8 mouse cellular contexts compared by ENCODE assay signal in the genomic region with DNA sequence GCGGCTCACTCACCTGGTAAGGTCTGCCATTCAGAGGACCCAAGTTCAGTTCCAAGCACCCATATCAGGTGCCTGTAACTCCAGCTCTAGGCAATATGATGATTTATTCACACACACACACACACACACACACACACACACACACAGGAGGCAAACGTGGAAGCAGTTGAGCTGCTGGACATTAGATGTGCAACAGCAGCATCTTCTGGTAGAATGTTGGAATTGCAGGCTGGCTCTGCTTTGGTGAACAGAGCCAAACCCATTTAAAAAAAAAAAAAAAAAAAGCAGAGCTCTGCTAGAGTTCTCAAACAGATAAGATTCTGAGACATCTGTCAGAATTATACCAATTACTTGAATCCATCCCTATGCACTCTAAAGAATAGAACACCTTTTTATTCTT. TPM values are rescaled to one million over a fixed set of nuclear protein-coding genes. Genes with fewer than 3 reads are reported as not detected.
DNase-seq lines count a peak whose midpoint lies in the region; ATAC-seq lines count a peak whose summit lies in the region.

No protein-coding gene starts in this region.

- no peak for ATAC-seq in midbrain, embryonic 16.5 days
- peak; percentile 38; the same call in 1 of the 2 replicates for ATAC-seq in forebrain, embryonic 13.5 days
- peak; percentile 70 for ATAC-seq in monocyte, adult 5-6 weeks (replicated peaks; ENCODE audit: insufficient number of reproducible peaks, low FRiP score, low TSS enrichment, poor library complexity, severe bottlenecking)

- H3K27ac ChIP-seq in midbrain, embryonic 10.5 days (replicated peaks): no peak overlapping the region
- no peak overlapping the region for H3K27ac ChIP-seq in midbrain, embryonic 16.5 days (ENCODE audit: low read length)
- no peak overlapping the region for H3K27ac ChIP-seq in forebrain, embryonic 13.5 days

- H3K4me2 ChIP-seq in midbrain, embryonic 16.5 days (ENCODE audit: low read length): no peak overlapping the region
- H3K4me2 ChIP-seq in forebrain, embryonic 13.5 days: no peak overlapping the region

- H3K4me3 ChIP-seq in midbrain, embryonic 10.5 days: no peak overlapping the region
- no peak overlapping the region for H3K4me3 ChIP-seq in midbrain, embryonic 16.5 days (ENCODE audit: low read depth, low read length)
- no peak overlapping the region for H3K4me3 ChIP-seq in forebrain, embryonic 13.5 days

- peak; percentile 75 for DNase-seq in midbrain, embryonic 10.5 days (ENCODE audit: low spot score)
- peak; percentile 52 for DNase-seq in brain, embryonic 18.5 days (ENCODE audit: low read depth, low spot score)
- DNase-seq in induced T-regulatory cell, adult 2 months (ENCODE audit: low read depth): peak; percentile 96
- DNase-seq in left cerebral cortex, postnatal 4 days: peak; percentile 70
- peak; percentile 66 for DNase-seq in telencephalon, adult 2 months (ENCODE audit: low read depth, low spot score)

- no peak overlapping the region for H3K9ac ChIP-seq in midbrain, embryonic 16.5 days (ENCODE audit: low read depth, low read length)
- H3K9ac ChIP-seq in forebrain, embryonic 13.5 days: no peak overlapping the region

- no peaks in the 10 kb centered on the region for H3K9me3 ChIP-seq in midbrain, embryonic 10.5 days (replicated peaks)
- H3K9me3 ChIP-seq in midbrain, embryonic 16.5 days (replicated peaks; ENCODE audit: control insufficient read depth, low read length, poor library complexity, severe bottlenecking): no peaks in the 10 kb centered on the region
- no peaks in the 10 kb centered on the region for H3K9me3 ChIP-seq in forebrain, embryonic 13.5 days (replicated peaks)

- no peaks in the 10 kb centered on the region for H3K36me3 ChIP-seq in midbrain, embryonic 10.5 days
- H3K36me3 ChIP-seq in midbrain, embryonic 16.5 days (ENCODE audit: control insufficient read depth, insufficient read depth, low read length): no peaks in the 10 kb centered on the region
- H3K36me3 ChIP-seq in forebrain, embryonic 13.5 days (ENCODE audit: poor library complexity, severe bottlenecking): no peaks in the 10 kb centered on the region

- peaks cover 20% of the 10 kb centered on the region for H3K4me1 ChIP-seq in midbrain, embryonic 10.5 days
- H3K4me1 ChIP-seq in midbrain, embryonic 16.5 days (ENCODE audit: control insufficient read depth, insufficient read depth, low read length): no peaks in the 10 kb centered on the region
- H3K4me1 ChIP-seq in forebrain, embryonic 13.5 days: no peaks in the 10 kb centered on the region

- intact Hi-C loops in left cerebral cortex, postnatal 4 days (cut with DNase I): no loop called here

- WGBS in midbrain, embryonic 10.5 days: 47% methylated on average over 2 of the region's 2 CpGs
- WGBS in midbrain, embryonic 16.5 days: 48% methylated on average over 2 of the region's 2 CpGs
- 50% methylated on average over 2 of the region's 2 CpGs for WGBS in forebrain, embryonic 13.5 days

- peaks cover 22% of the 10 kb centered on the region for H3K27me3 ChIP-seq in midbrain, embryonic 10.5 days (ENCODE audit: low read depth, poor library complexity, severe bottlenecking)
- H3K27me3 ChIP-seq in midbrain, embryonic 16.5 days (ENCODE audit: control insufficient read depth, insufficient read depth, low read depth, low read length): no peaks in the 10 kb centered on the region
- 0 out of 2 replicates have a peak, but pooled peaks cover 7% of the 10 kb centered on the region for H3K27me3 ChIP-seq in forebrain, embryonic 13.5 days

RNA-seq across cellular contexts. Expression of gene Cela1, which starts 4.7 kb away (rescaled TPM):
- 0.96 and 1.7 TPM in 2 replicates for polyA plus RNA-seq in midbrain, embryonic 10.5 days (2016; fragmentation: Nextera tagmentation; extraction: Ambion mirVana)
- polyA plus RNA-seq in midbrain, embryonic 16.5 days (2015; fragmentation: Nextera tagmentation; extraction: Ambion mirVana): 0.68 and 0.85 TPM in 2 replicates
- 0.23 and 1.2 TPM in 2 replicates for polyA plus RNA-seq in forebrain, embryonic 13.5 days (2015; fragmentation: Nextera tagmentation; extraction: Ambion mirVana)
- 1 to 10 TPM in 1 of 2 experiments, under 1 TPM in 1; 0.74 to 1.2 TPM for total RNA-seq in left cerebral cortex, postnatal 4 days (2021)
- 0.64 to 4.9 TPM (median 2.6 TPM) in 3 replicates for total RNA-seq in monocyte, adult 5-6 weeks (2017)

RNA-seq across cellular contexts. Expression of gene Bin2, which starts 13.7 kb away (rescaled TPM):
- polyA plus RNA-seq in midbrain, embryonic 10.5 days (2016; fragmentation: Nextera tagmentation; extraction: Ambion mirVana): 3.2 and 5.0 TPM in 2 replicates
- polyA plus RNA-seq in midbrain, embryonic 16.5 days (2015; fragmentation: Nextera tagmentation; extraction: Ambion mirVana): 1.2 and 1.4 TPM in 2 replicates
- 1.3 and 1.7 TPM in 2 replicates for polyA plus RNA-seq in forebrain, embryonic 13.5 days (2015; fragmentation: Nextera tagmentation; extraction: Ambion mirVana)
- 1 to 10 TPM; 1.8 to 2.4 TPM for total RNA-seq in left cerebral cortex, postnatal 4 days (2021)
- total RNA-seq in monocyte, adult 5-6 weeks (2017): 579 to 859 TPM (median 610 TPM) in 3 replicates

RNA-seq across cellular contexts. Expression of gene Galnt6, which starts 46.1 kb away (rescaled TPM):
- polyA plus RNA-seq in midbrain, embryonic 10.5 days (2016; fragmentation: Nextera tagmentation; extraction: Ambion mirVana): 0.07 and 0.09 TPM in 2 replicates
- polyA plus RNA-seq in midbrain, embryonic 16.5 days (2015; fragmentation: Nextera tagmentation; extraction: Ambion mirVana): 0.19 and 0.24 TPM in 2 replicates
- polyA plus RNA-seq in forebrain, embryonic 13.5 days (2015; fragmentation: Nextera tagmentation; extraction: Ambion mirVana): 0.06 and 0.10 TPM in 2 replicates
- under 1 TPM; 0.34 to 0.40 TPM for total RNA-seq in left cerebral cortex, postnatal 4 days (2021)
- total RNA-seq in monocyte, adult 5-6 weeks (2017): 43.8 to 60.6 TPM (median 51.3 TPM) in 3 replicates

RNA-seq across cellular contexts. Expression of gene Smagp, which starts 46.3 kb away (rescaled TPM):
- polyA plus RNA-seq in midbrain, embryonic 10.5 days (2016; fragmentation: Nextera tagmentation; extraction: Ambion mirVana): 3.9 and 4.7 TPM in 2 replicates
- polyA plus RNA-seq in midbrain, embryonic 16.5 days (2015; fragmentation: Nextera tagmentation; extraction: Ambion mirVana): 3.2 and 3.4 TPM in 2 replicates
- 1.7 and 2.1 TPM in 2 replicates for polyA plus RNA-seq in forebrain, embryonic 13.5 days (2015; fragmentation: Nextera tagmentation; extraction: Ambion mirVana)
- 1 to 10 TPM; 2.4 to 3.2 TPM for total RNA-seq in left cerebral cortex, postnatal 4 days (2021)
- 9.8 to 17.2 TPM (median 15.0 TPM) in 3 replicates for total RNA-seq in monocyte, adult 5-6 weeks (2017)
